Mouse (Mus musculus): ENCODE measurements at regions not wholly inside any gene's neighbourhood (a gene's known extent, or its start where the extent isn't known, plus 50 kb on each side); places are given as distances from the start of the nearest gene placed in this dataset.

DNA sequence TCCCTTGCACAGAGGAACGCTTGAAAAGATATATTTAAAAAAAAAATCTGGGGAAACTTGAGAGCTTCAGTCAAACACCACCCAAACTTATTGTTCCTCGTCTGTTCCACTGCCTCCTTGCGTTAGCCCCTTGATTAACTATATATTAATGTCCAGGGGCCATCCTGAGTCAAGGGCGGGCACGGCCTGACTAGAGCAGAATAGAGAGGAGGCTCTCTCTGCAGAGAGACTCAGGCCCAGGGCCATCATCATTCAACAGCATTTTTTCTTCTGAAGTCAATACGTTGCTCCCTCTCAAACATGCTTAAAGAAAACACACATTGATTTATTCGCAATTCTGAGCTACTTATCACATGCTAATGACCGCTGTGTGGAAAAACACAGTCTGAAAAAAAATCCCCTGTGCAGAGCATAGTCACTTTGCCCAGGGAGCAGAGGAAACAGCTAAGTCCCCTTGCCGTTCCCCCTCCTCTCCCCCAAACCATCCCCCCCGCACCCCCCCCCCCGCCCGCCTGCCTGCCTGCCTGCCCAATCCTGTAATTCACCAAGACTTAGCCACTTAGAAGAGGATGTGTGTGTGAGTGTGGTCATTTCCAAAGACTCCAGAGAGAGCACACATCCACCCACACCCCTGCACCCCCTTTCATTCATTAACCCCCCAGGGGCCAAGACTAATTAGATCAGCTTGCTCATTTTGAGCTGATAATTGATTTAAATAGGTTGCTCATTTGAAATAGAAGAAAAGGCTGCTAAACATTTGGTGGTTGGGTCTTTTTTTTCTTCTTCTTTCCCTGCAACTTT is 281.5 kb downstream of the Insig2 start:
- TF ChIP-seq CTCF (IDR thresholded peaks at IDR 0.05; ENCODE audit: extremely low read depth, insufficient read length, insufficient replicate concordance, low read depth, low read length) = no peak
- no peak for TF ChIP-seq POLR2A (IDR thresholded peaks at IDR 0.05; ENCODE audit: low read depth, low read length)

All from small intestine, adult 2 months (tissue).